13 mouse cellular contexts compared by ENCODE assay signal in genomic region chr5:30855674-30856073, GRCm38 (mm10). TPM values are rescaled to one million over a fixed set of nuclear protein-coding genes. Genes with fewer than 3 reads are reported as not detected.
A peak's percentile ranks its signal among the peaks of the same experiment; 100 is the strongest.
DNase-seq lines count a peak whose midpoint lies in the region; ATAC-seq and TF ChIP-seq lines count a peak whose summit lies in the region.
"Had no signal": no experiment of that assay in that cellular context is flagged by ENCODE, and none has a peak within 500 bp of the region (broad histone marks: within the 10 kb centered on the region; RNA-seq: fewer than 3 reads in every experiment).

No protein-coding gene starts in this region.

- H3K27ac ChIP-seq in MEL (ENCODE audit: control insufficient read depth, low read depth, low read length) = no peak overlapping the region
- H3K27ac ChIP-seq in kidney, postnatal 0 days = no peak overlapping the region
- no peak overlapping the region for H3K27ac ChIP-seq in hindbrain, postnatal 0 days
- H3K27ac ChIP-seq: liver, embryonic 15.5 days; neural tube, embryonic 12.5 days had no signal

- no peaks in the 10 kb centered on the region for H3K4me1 ChIP-seq in MEL (ENCODE audit: control insufficient read depth in 1 of 2, insufficient read depth in 2 of 2, low read length in 2 of 2)
- H3K4me1 ChIP-seq in kidney, postnatal 0 days (replicated peaks; ENCODE audit: insufficient read depth, low read length) = peaks cover 7% of the 10 kb centered on the region
- no peaks in the 10 kb centered on the region for H3K4me1 ChIP-seq in hindbrain, postnatal 0 days (ENCODE audit: insufficient read depth, low read length)

- no peak for TF ChIP-seq EP300 in MEL (IDR thresholded peaks at IDR 0.05; ENCODE audit: low read depth in 1 of 2, low read length in 2 of 2)

- peak in 2 of 3 experiments; percentile 12 to 43; a peak in 2 of 6 replicates for TF ChIP-seq CTCF in MEL (IDR thresholded peaks at IDR 0.05 in 2 of 3, conservative IDR thresholded peaks at IDR 0.05 in 1 of 3; ENCODE audit: control insufficient read depth in 1 of 3, insufficient read depth in 1 of 3, low read depth in 2 of 3, low read length in 3 of 3, poor library complexity in 1 of 3, severe bottlenecking in 1 of 3)
- TF ChIP-seq CTCF in kidney, postnatal 0 days (IDR thresholded peaks at IDR 0.05; ENCODE audit: low read depth) = peak; percentile 47; the same call in 1 of the 2 replicates
- no peak for TF ChIP-seq CTCF in hindbrain, postnatal 0 days (IDR thresholded peaks at IDR 0.05; ENCODE audit: low read depth)

- no peaks in the 10 kb centered on the region for H3K36me3 ChIP-seq in MEL (ENCODE audit: control insufficient read depth in 1 of 2, insufficient read depth in 2 of 2, low read length in 2 of 2)
- no peaks in the 10 kb centered on the region for H3K36me3 ChIP-seq in kidney, postnatal 0 days (ENCODE audit: insufficient read depth, low read length)
- H3K36me3 ChIP-seq in hindbrain, postnatal 0 days (ENCODE audit: insufficient read depth, low read length) = no peaks in the 10 kb centered on the region
- H3K36me3 ChIP-seq: G1E; liver, embryonic 15.5 days; neural tube, embryonic 12.5 days had no signal

- no peak for ATAC-seq in kidney, postnatal 0 days (replicated peaks; ENCODE audit: low FRiP score, low read depth)
- no peak for ATAC-seq in hindbrain, postnatal 0 days

- peak; percentile 49 to 60 for DNase-seq in kidney, adult 8-10 months
- DNase-seq in kidney, postnatal 10 days = no peak
- DNase-seq in 416B (ENCODE audit: low read depth) (peak; percentile 28), MEL (ENCODE audit: low read depth, low spot score) (no peak)
- DNase-seq in kidney, postnatal 0 days (ENCODE audit: low spot score) = no peak
- DNase-seq in urinary bladder, postnatal 14 days (ENCODE audit: low spot score) = no peak
- DNase-seq in hindbrain, postnatal 0 days (ENCODE audit: low spot score) = no peak
- DNase-seq in adrenal gland, postnatal 36 days = no peak

- H3K27me3 ChIP-seq in MEL (ENCODE audit: control insufficient read depth in 1 of 2, insufficient read depth in 2 of 2, low read length in 2 of 2) = peaks cover 15 to 20% of the 10 kb centered on the region in 2 experiments
- H3K27me3 ChIP-seq in kidney, postnatal 0 days (ENCODE audit: insufficient read depth, low read length) = no peaks in the 10 kb centered on the region
- no peaks in the 10 kb centered on the region for H3K27me3 ChIP-seq in hindbrain, postnatal 0 days (ENCODE audit: insufficient read depth, low read length)
- H3K27me3 ChIP-seq: neural tube, embryonic 12.5 days had no signal

- no peak for TF ChIP-seq POLR2A in MEL (IDR thresholded peaks at IDR 0.05; ENCODE audit: control insufficient read depth in 1 of 2, insufficient read depth in 1 of 2, low read depth in 1 of 2, low read length in 2 of 2, poor library complexity in 1 of 2)

- H3K79me2 ChIP-seq in MEL (ENCODE audit: control insufficient read depth, insufficient read depth, low read length, poor library complexity) = no peaks in the 10 kb centered on the region

- no peak overlapping the region for H3K4me3 ChIP-seq in MEL (ENCODE audit: control insufficient read depth in 1 of 2, insufficient read depth in 1 of 2, low read depth in 2 of 2, low read length in 2 of 2)
- no peak overlapping the region for H3K4me3 ChIP-seq in kidney, postnatal 0 days (replicated peaks; ENCODE audit: low read depth, low read length)
- no peak overlapping the region for H3K4me3 ChIP-seq in hindbrain, postnatal 0 days (ENCODE audit: low read length)
- H3K4me3 ChIP-seq: erythroblast, embryonic 14.5 days; liver, embryonic 15.5 days; neural tube, embryonic 12.5 days had no signal

- no peak overlapping the region for H3K4me2 ChIP-seq in kidney, postnatal 0 days (ENCODE audit: low read length)
- H3K4me2 ChIP-seq in hindbrain, postnatal 0 days (ENCODE audit: low read depth, low read length) = no peak overlapping the region
- H3K4me2 ChIP-seq: liver, embryonic 15.5 days; midbrain, embryonic 11.5 days; neural tube, embryonic 12.5 days had no signal

- no peak overlapping the region for H3K9ac ChIP-seq in MEL (ENCODE audit: control insufficient read depth, low read depth, low read length, poor library complexity, severe bottlenecking)
- no peak overlapping the region for H3K9ac ChIP-seq in kidney, postnatal 0 days (ENCODE audit: low read depth, low read length)
- no peak overlapping the region for H3K9ac ChIP-seq in hindbrain, postnatal 0 days (replicated peaks; ENCODE audit: low read length)
- H3K9ac ChIP-seq: liver, embryonic 15.5 days; neural tube, embryonic 12.5 days had no signal

- 56% methylated on average over 3 of the region's 3 CpGs for WGBS in kidney, postnatal 0 days
- WGBS in hindbrain, postnatal 0 days = 51% methylated on average over 3 of the region's 3 CpGs

- peak; percentile 43 for TF ChIP-seq RAD21 in MEL (IDR thresholded peaks at IDR 0.05; ENCODE audit: low read depth, low read length)

- H3K9me3 ChIP-seq in MEL (replicated peaks; ENCODE audit: insufficient read depth, low read length) = no peaks in the 10 kb centered on the region
- no peaks in the 10 kb centered on the region for H3K9me3 ChIP-seq in kidney, postnatal 0 days (replicated peaks; ENCODE audit: low read length)
- no peaks in the 10 kb centered on the region for H3K9me3 ChIP-seq in hindbrain, postnatal 0 days (ENCODE audit: low read length)
- H3K9me3 ChIP-seq: G1E; liver, embryonic 15.5 days; neural tube, embryonic 12.5 days had no signal

TF ChIP-seq in MEL, 35 proteins besides CTCF, POLR2A, EP300 and RAD21:
- TF ChIP-seq CHD2 (IDR thresholded peaks at IDR 0.05; ENCODE audit: low read length) (no peak), SMC3 (IDR thresholded peaks at IDR 0.05; ENCODE audit: low read depth, low read length) (peak; percentile 40), ZC3H11A (IDR thresholded peaks at IDR 0.05; ENCODE audit: low read depth, low read length) (peak; percentile 18; the same call in 1 of the 2 replicates), MAFK (IDR thresholded peaks at IDR 0.05; ENCODE audit: borderline replicate concordance, low read depth, low read length) (no peak)

RNA-seq across cellular contexts. Expression of gene Tmem214, which starts 12.1 kb away (rescaled TPM):
- 41.3 and 50.5 TPM in 2 replicates for total RNA-seq in MEL (2012; rRNA removed)
- polyA plus RNA-seq in MEL (2012; ENCODE audit: insufficient read depth in 1 of 2, insufficient read length in 2 of 2, low read depth in 1 of 2, low replicate concordance in 2 of 2, missing spikeins in 1 of 2) = 100 to 1,000 TPM; 101 to 170 TPM
- 67.3 and 74.5 TPM in 2 replicates for polyA plus RNA-seq in kidney, postnatal 0 days (2015; fragmentation: Nextera tagmentation; extraction: Ambion mirVana)
- total RNA-seq in hindbrain, postnatal 0 days (2014; rRNA removed) = 86.7 and 89.5 TPM in 2 replicates
- polyA plus RNA-seq in hindbrain, postnatal 0 days (2015; fragmentation: Nextera tagmentation; extraction: Ambion mirVana) = 59.1 and 59.2 TPM in 2 replicates
- 10 to 100 TPM; 49.6 to 55.0 TPM for total RNA-seq in adrenal gland, postnatal 36 days (2021)

RNA-seq across cellular contexts. Expression of gene Agbl5, which starts 32.8 kb away (rescaled TPM):
- total RNA-seq in MEL (2012; rRNA removed) = 10.6 and 12.8 TPM in 2 replicates
- 10 to 100 TPM in 1 of 2 experiments, not detected in 1; 45.0 TPM for polyA plus RNA-seq in MEL (2012; ENCODE audit: insufficient read depth in 1 of 2, insufficient read length in 2 of 2, low read depth in 1 of 2, low replicate concordance in 2 of 2, missing spikeins in 1 of 2)
- polyA plus RNA-seq in kidney, postnatal 0 days (2015; fragmentation: Nextera tagmentation; extraction: Ambion mirVana) = 17.3 and 17.5 TPM in 2 replicates
- 58.7 and 61.8 TPM in 2 replicates for total RNA-seq in hindbrain, postnatal 0 days (2014; rRNA removed)
- polyA plus RNA-seq in hindbrain, postnatal 0 days (2015; fragmentation: Nextera tagmentation; extraction: Ambion mirVana) = 14.9 and 18.0 TPM in 2 replicates
- 10 to 100 TPM in 1 of 2 experiments, 1 to 10 TPM in 1; 6.6 to 12.2 TPM for total RNA-seq in adrenal gland, postnatal 36 days (2021)

RNA-seq across cellular contexts. Expression of gene Mapre3, which starts 41.2 kb away (rescaled TPM):
- 0.04 TPM in 1 of 2 replicates, not detected in the other for total RNA-seq in MEL (2012; rRNA removed)
- polyA plus RNA-seq in MEL (2012; ENCODE audit: insufficient read depth in 1 of 2, insufficient read length in 2 of 2, low read depth in 1 of 2, low replicate concordance in 2 of 2, missing spikeins in 1 of 2) = under 1 TPM in 1 of 2 experiments, not detected in 1; 0.81 TPM
- 20.6 and 23.0 TPM in 2 replicates for polyA plus RNA-seq in kidney, postnatal 0 days (2015; fragmentation: Nextera tagmentation; extraction: Ambion mirVana)
- 51.7 and 55.8 TPM in 2 replicates for total RNA-seq in hindbrain, postnatal 0 days (2014; rRNA removed)
- 134 and 137 TPM in 2 replicates for polyA plus RNA-seq in hindbrain, postnatal 0 days (2015; fragmentation: Nextera tagmentation; extraction: Ambion mirVana)
- total RNA-seq in adrenal gland, postnatal 36 days (2021) = 10 to 100 TPM; 48.9 to 52.2 TPM
- polyA plus RNA-seq: G1E had no signal

RNA-seq across cellular contexts. Expression of gene Ost4, which starts 51.9 kb away (rescaled TPM):
- total RNA-seq in MEL (2012; rRNA removed) = 296 and 321 TPM in 2 replicates
- polyA plus RNA-seq in MEL (2012; ENCODE audit: insufficient read depth in 1 of 2, insufficient read length in 2 of 2, low read depth in 1 of 2, low replicate concordance in 2 of 2, missing spikeins in 1 of 2) = 100 to 1,000 TPM; 220 to 478 TPM
- 466 and 517 TPM in 2 replicates for polyA plus RNA-seq in kidney, postnatal 0 days (2015; fragmentation: Nextera tagmentation; extraction: Ambion mirVana)
- 109 and 179 TPM in 2 replicates for total RNA-seq in hindbrain, postnatal 0 days (2014; rRNA removed)
- 224 and 236 TPM in 2 replicates for polyA plus RNA-seq in hindbrain, postnatal 0 days (2015; fragmentation: Nextera tagmentation; extraction: Ambion mirVana)
- total RNA-seq in adrenal gland, postnatal 36 days (2021) = 100 to 1,000 TPM; 211 to 228 TPM

RNA-seq across cellular contexts. Expression of gene Emilin1, which starts 57.5 kb away (rescaled TPM):
- 1.3 and 1.5 TPM in 2 replicates for total RNA-seq in MEL (2012; rRNA removed)
- 1 to 10 TPM in 1 of 2 experiments, not detected in 1; 2.0 TPM for polyA plus RNA-seq in MEL (2012; ENCODE audit: insufficient read depth in 1 of 2, insufficient read length in 2 of 2, low read depth in 1 of 2, low replicate concordance in 2 of 2, missing spikeins in 1 of 2)
- 204 and 226 TPM in 2 replicates for polyA plus RNA-seq in kidney, postnatal 0 days (2015; fragmentation: Nextera tagmentation; extraction: Ambion mirVana)
- total RNA-seq in hindbrain, postnatal 0 days (2014; rRNA removed) = 8.1 and 9.3 TPM in 2 replicates
- 10.3 and 10.5 TPM in 2 replicates for polyA plus RNA-seq in hindbrain, postnatal 0 days (2015; fragmentation: Nextera tagmentation; extraction: Ambion mirVana)
- total RNA-seq in adrenal gland, postnatal 36 days (2021) = 10 to 100 TPM; 49.8 to 56.0 TPM

Comparison
In these comparisons a context has a peak if more than half of its experiments do, and no peak if none do; other contexts are left out.
1. DNase-seq: peak in kidney, adult 8-10 months (2 of 2) and 416B (single experiment); none in kidney, postnatal 10 days (single experiment), MEL (single experiment), kidney, postnatal 0 days (single experiment), urinary bladder, postnatal 14 days (single experiment), hindbrain, postnatal 0 days (single experiment) and adrenal gland, postnatal 36 days (0 of 2).
2. RNA of gene Mapre3, which starts 41.2 kb away (total RNA-seq): 51.7 to 55.8 TPM in hindbrain, postnatal 0 days and 48.9 to 52.2 TPM in adrenal gland, postnatal 36 days; 0.04 TPM in MEL; every median in the first group is over 10 times any median in the second.